Mouse (Mus musculus) mesoderm, embryonic 11.5 days (tissue): ENCODE data around the gene Dok3.
A peak's percentile ranks its signal among the peaks of the same experiment; 100 is the strongest.

Experiments
- DNase-seq: peaks from one replicate; pipeline ENCODE4 v3.0.0-alpha.2; 2012; ENCODE audit warnings: low read depth, low spot score

Gene Dok3

DNA sequence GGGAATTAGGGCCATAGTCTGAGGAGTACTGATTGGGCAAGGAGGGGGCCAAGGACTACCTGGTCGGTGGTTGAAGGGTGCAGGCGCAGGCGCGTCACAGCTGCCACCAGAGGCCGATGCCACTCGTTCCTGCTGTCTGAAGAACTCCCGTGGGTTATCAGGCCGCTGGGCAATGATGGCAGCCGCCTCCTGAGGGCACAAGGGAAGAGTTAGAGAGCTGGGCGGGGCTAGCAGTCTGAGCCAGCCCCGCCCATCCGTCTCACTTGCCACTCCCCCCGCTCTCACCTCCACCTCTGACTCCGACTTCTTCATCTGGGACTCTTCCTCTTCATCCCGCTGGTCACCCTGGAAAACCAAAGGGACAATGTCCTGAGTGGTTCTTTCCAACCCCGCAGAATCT lies 51.6 kb downstream of the Dok3 start:
- DNase-seq, result no peak

DNA sequence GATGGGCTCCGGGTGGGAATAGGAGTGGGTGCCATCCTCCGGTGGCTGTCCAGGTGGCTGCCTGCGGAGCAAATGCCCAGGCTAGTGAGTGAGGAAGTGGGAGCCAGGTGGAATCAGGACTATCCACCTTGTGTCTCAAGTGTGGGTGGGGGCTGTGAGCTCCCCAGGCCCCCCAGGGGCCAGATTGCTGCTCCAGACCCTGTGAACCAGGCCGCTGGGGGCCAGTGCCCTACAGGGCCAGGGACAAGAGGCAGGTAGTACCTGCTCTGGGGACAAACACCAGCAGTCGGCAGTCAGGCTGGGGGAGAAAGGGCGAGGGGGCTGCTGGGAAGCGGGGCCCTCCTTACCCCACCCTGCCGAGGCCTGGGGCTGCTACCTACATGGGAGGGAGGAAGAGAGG lies 52.8 kb downstream of the Dok3 start:
- DNase-seq, result no peak

DNA sequence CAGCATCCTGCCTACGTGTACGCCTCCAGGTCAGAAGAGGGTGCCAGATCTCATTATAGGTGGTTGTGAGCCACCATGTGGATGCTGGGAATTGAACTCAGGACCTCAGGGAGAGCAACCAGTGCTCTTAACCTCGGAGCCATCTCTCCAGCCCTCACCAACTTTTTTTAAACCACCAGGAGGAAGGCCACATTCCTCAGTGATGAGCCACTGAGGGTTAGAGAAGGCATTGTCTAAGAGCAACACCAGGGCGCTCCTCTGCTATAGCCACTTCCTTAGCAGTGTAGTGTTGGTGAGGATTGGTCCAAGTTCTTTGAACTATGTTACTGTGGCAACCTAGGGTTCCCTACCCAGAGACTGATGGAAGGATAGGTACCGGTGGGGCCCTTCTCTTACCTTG lies 53.3 kb downstream of the Dok3 start:
- DNase-seq, result no peak

DNA sequence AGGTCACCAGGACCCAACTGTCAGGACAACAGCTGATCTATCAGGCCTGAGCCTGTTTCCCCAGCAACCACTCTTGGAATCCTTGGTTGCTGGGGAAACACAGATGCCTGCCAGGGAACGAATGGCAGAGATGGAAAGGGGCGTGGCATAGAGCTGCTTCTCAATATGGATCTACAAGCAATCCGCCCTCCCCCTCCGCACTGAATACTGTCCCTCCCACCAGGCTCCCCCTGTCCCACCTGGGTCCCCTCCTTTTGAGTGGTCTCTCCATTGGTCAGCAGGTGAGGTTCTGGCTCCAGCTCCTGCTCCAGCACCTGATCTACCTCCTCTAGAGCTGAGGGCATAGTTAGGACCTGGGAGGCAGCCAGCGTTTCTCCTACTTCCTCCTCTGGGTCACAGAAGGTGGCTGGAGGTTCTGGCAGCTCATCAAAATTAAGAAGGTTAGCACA lies 54.5 kb downstream of the Dok3 start:
- peak; percentile 76 for DNase-seq

DNA sequence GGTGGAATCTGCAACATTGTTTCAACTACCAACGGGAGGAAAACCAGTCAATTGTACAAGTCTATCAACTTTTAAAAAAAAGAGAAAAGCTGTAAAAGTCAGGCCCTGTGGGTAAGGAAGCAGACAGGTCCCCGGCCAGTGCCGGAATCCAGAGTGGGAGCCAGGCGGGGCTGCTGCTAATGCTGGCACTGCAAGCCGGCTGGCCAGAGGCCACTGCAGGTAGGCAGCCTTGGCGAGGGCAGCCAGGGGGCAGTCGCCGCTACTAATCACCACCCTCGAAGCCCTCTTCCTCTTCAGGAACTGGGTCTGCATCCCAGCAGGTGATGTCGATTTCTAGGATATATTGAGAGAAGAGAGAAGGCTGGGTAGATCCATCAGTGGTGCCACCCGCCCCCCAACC lies 55.1 kb downstream of the Dok3 start:
- DNase-seq, result no peak
